Mouse (Mus musculus): ENCODE data around the gene Ndufa8. TPM values are rescaled to one million over a fixed set of nuclear protein-coding genes. Genes with fewer than 3 reads are reported as not detected.

Gene Ndufa8
- polyA plus RNA-seq, 1 experiment, result 260 TPM

GRCm38 (mm10) chr2:35998416-35998815 is 50.8 kb downstream of the Ndufa8 start:
- Histone ChIP-seq H3K27me3 (ENCODE audit: control insufficient read depth, insufficient read depth, insufficient read length) (no peaks in the 10 kb centered on the region), H3K36me3 (ENCODE audit: control insufficient read depth, insufficient read depth) (no peaks in the 10 kb centered on the region), H3K4me3 (ENCODE audit: insufficient read depth, poor library complexity, severe bottlenecking) (no peak overlapping the region), H3K79me3 (ENCODE audit: low read depth) (no peaks in the 10 kb centered on the region), H3ac (ENCODE audit: control insufficient read depth, insufficient read length, low read depth) (no peak overlapping the region), H3K79me2 (ENCODE audit: control insufficient read depth, insufficient read depth) (no peaks in the 10 kb centered on the region)
- TF ChIP-seq CTCF (IDR thresholded peaks at IDR 0.05; ENCODE audit: control insufficient read depth, insufficient read depth, insufficient read length), result no peak
- no peak for TF ChIP-seq FOSL1 (IDR thresholded peaks at IDR 0.05; ENCODE audit: insufficient read depth, low read length, poor library complexity, severe bottlenecking)
- no peak for TF ChIP-seq MYOD1 (IDR thresholded peaks at IDR 0.05; ENCODE audit: control insufficient read depth, insufficient read length, low read depth)
- TF ChIP-seq CEBPB (IDR thresholded peaks at IDR 0.05; ENCODE audit: low read depth), result no peak
- TF ChIP-seq USF1 (IDR thresholded peaks at IDR 0.05; ENCODE audit: low read depth), result no peak
- no peak for TF ChIP-seq MYOG (IDR thresholded peaks at IDR 0.05; ENCODE audit: control insufficient read depth, extremely low read depth, insufficient read length)
- TF ChIP-seq MAX (IDR thresholded peaks at IDR 0.05), result no peak

GRCm38 (mm10) chr2:35996753-35997152 is 52.5 kb downstream of the Ndufa8 start:
- H3K79me3 ChIP-seq (ENCODE audit: low read depth), result no peaks in the 10 kb centered on the region
- no peaks in the 10 kb centered on the region for H3K79me2 ChIP-seq (ENCODE audit: control insufficient read depth, insufficient read depth)
- H3K27me3 ChIP-seq (ENCODE audit: control insufficient read depth, insufficient read depth, insufficient read length), result no peaks in the 10 kb centered on the region
- H3ac ChIP-seq (ENCODE audit: control insufficient read depth, insufficient read length, low read depth), result no peak overlapping the region
- H3K4me3 ChIP-seq (ENCODE audit: insufficient read depth, poor library complexity, severe bottlenecking), result no peak overlapping the region
- TF ChIP-seq MAX (IDR thresholded peaks at IDR 0.05), result no peak
- TF ChIP-seq CEBPB (IDR thresholded peaks at IDR 0.05; ENCODE audit: low read depth), result no peak
- TF ChIP-seq FOSL1 (IDR thresholded peaks at IDR 0.05; ENCODE audit: insufficient read depth, low read length, poor library complexity, severe bottlenecking), result no peak
- no peak for TF ChIP-seq CTCF (IDR thresholded peaks at IDR 0.05; ENCODE audit: control insufficient read depth, insufficient read depth, insufficient read length)
- no peak for TF ChIP-seq MYOG (IDR thresholded peaks at IDR 0.05; ENCODE audit: control insufficient read depth, extremely low read depth, insufficient read length)
- TF ChIP-seq MYOD1 (IDR thresholded peaks at IDR 0.05; ENCODE audit: control insufficient read depth, insufficient read length, low read depth), result no peak
- TF ChIP-seq USF1 (IDR thresholded peaks at IDR 0.05; ENCODE audit: low read depth), result no peak
- no peaks in the 10 kb centered on the region for H3K36me3 ChIP-seq (ENCODE audit: control insufficient read depth, insufficient read depth)

- Histone ChIP-seq H3K79me3 (ENCODE audit: low read depth) (no peaks in the 10 kb centered on the region), H3K79me2 (ENCODE audit: control insufficient read depth, insufficient read depth) (no peaks in the 10 kb centered on the region), H3K4me3 (ENCODE audit: insufficient read depth, poor library complexity, severe bottlenecking) (no peak overlapping the region), H3K27me3 (ENCODE audit: control insufficient read depth, insufficient read depth, insufficient read length) (no peaks in the 10 kb centered on the region), H3K36me3 (ENCODE audit: control insufficient read depth, insufficient read depth) (no peaks in the 10 kb centered on the region), H3ac (ENCODE audit: control insufficient read depth, insufficient read length, low read depth) (no peak overlapping the region)
- TF ChIP-seq MAX (IDR thresholded peaks at IDR 0.05), result no peak
- peak; percentile 49 for TF ChIP-seq FOSL1 (IDR thresholded peaks at IDR 0.05; ENCODE audit: insufficient read depth, low read length, poor library complexity, severe bottlenecking)
- peak; percentile 76 for TF ChIP-seq USF1 (IDR thresholded peaks at IDR 0.05; ENCODE audit: low read depth)
- TF ChIP-seq MYOD1 (IDR thresholded peaks at IDR 0.05; ENCODE audit: control insufficient read depth, insufficient read length, low read depth), result no peak
Measured at GRCm38 (mm10) chr2:35994303-35994702, 54.9 kb downstream of the Ndufa8 start.

GRCm38 (mm10) chr2:35993481-35993880 is 55.7 kb downstream of the Ndufa8 start:
- H3ac ChIP-seq (ENCODE audit: control insufficient read depth, insufficient read length, low read depth), result no peak overlapping the region
- H3K4me3 ChIP-seq (ENCODE audit: insufficient read depth, poor library complexity, severe bottlenecking), result no peak overlapping the region
- H3K79me2 ChIP-seq (ENCODE audit: control insufficient read depth, insufficient read depth), result no peaks in the 10 kb centered on the region
- no peaks in the 10 kb centered on the region for H3K36me3 ChIP-seq (ENCODE audit: control insufficient read depth, insufficient read depth)
- H3K79me3 ChIP-seq (ENCODE audit: low read depth), result no peaks in the 10 kb centered on the region
- TF ChIP-seq MYOG (IDR thresholded peaks at IDR 0.05; ENCODE audit: control insufficient read depth, extremely low read depth, insufficient read length) (no peak), CTCF (IDR thresholded peaks at IDR 0.05; ENCODE audit: control insufficient read depth, insufficient read depth, insufficient read length) (no peak), CEBPB (IDR thresholded peaks at IDR 0.05; ENCODE audit: low read depth) (no peak), MAX (IDR thresholded peaks at IDR 0.05) (no peak)
- peaks cover under 1% of the 10 kb centered on the region for H3K27me3 ChIP-seq (ENCODE audit: control insufficient read depth, insufficient read depth, insufficient read length)

GRCm38 (mm10) chr2:35992259-35992658 is 56.9 kb downstream of the Ndufa8 start:
- Histone ChIP-seq H3ac (ENCODE audit: control insufficient read depth, insufficient read length, low read depth) (no peak overlapping the region), H3K79me2 (ENCODE audit: control insufficient read depth, insufficient read depth) (no peaks in the 10 kb centered on the region), H3K27me3 (ENCODE audit: control insufficient read depth, insufficient read depth, insufficient read length) (peaks cover 10% of the 10 kb centered on the region), H3K4me3 (ENCODE audit: insufficient read depth, poor library complexity, severe bottlenecking) (no peak overlapping the region), H3K36me3 (ENCODE audit: control insufficient read depth, insufficient read depth) (no peaks in the 10 kb centered on the region), H3K79me3 (ENCODE audit: low read depth) (no peaks in the 10 kb centered on the region)
- TF ChIP-seq MYOG (IDR thresholded peaks at IDR 0.05; ENCODE audit: control insufficient read depth, extremely low read depth, insufficient read length) (no peak), FOSL1 (IDR thresholded peaks at IDR 0.05; ENCODE audit: insufficient read depth, low read length, poor library complexity, severe bottlenecking) (no peak), MYOD1 (IDR thresholded peaks at IDR 0.05; ENCODE audit: control insufficient read depth, insufficient read length, low read depth) (no peak), USF1 (IDR thresholded peaks at IDR 0.05; ENCODE audit: low read depth) (no peak), MAX (IDR thresholded peaks at IDR 0.05) (no peak), CTCF (IDR thresholded peaks at IDR 0.05; ENCODE audit: control insufficient read depth, insufficient read depth, insufficient read length) (no peak), CEBPB (IDR thresholded peaks at IDR 0.05; ENCODE audit: low read depth) (no peak)

Other genes with a start within 250 kb of the Ndufa8 start
- 7.0 TPM for gene Ttll11, start 69.5 kb downstream of the Ndufa8 start, polyA plus RNA-seq (2012; fragmentation: generic; extraction: Trizol)
- gene Morn5, start 52 bp upstream of the Ndufa8 start, polyA plus RNA-seq (2012; fragmentation: generic; extraction: Trizol), result 0.11 TPM
- gene Lhx6, start 56.0 kb upstream of the Ndufa8 start, polyA plus RNA-seq (2012; fragmentation: generic; extraction: Trizol), result 6.6 TPM
- gene Mrrf, start 87.0 kb upstream of the Ndufa8 start, polyA plus RNA-seq (2012; fragmentation: generic; extraction: Trizol), result 25.4 TPM
- gene Rbm18, start 87.4 kb upstream of the Ndufa8 start, polyA plus RNA-seq (2012; fragmentation: generic; extraction: Trizol), result 16.0 TPM
- gene Ptgs1, start 181.0 kb upstream of the Ndufa8 start, polyA plus RNA-seq (2012; fragmentation: generic; extraction: Trizol), result 336 TPM

All from C2C12 (cell line).